Mouse (Mus musculus): ENCODE measurements around the gene Srm. TPM values are rescaled to one million over a fixed set of nuclear protein-coding genes. Genes with fewer than 3 reads are reported as not detected.
A peak's percentile ranks its signal among the peaks of the same experiment; 100 is the strongest.

Srm gene
- polyA plus RNA-seq, 1 experiment from 2014 or later, result 168 TPM

DNA sequence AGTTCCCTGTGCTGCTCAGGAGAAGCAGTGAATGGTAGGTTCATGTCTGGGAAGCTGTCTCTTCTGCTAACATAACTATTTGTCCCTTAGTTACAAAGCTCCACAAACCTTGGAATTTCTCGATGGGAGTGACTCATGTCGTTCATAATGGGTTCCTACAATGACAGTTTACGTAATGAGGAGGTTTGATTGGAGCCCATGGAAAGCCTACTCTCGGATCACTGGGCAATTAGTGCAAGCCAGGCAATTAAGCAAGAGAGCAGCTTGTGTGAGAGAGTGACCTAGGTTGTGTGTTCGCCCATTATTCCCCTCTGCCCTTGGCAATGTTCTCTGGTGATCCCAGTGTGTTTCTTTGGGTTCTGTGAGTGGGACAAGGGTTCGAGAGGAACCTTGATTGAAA, 4.6 kb downstream of the Srm start:
- WGBS, result 24% methylated on average over 6 of the region's 6 CpGs
- no peak overlapping the region for H3K27ac ChIP-seq (ENCODE audit: low read depth, low read length)
- DNase-seq (ENCODE audit: low spot score) (peak; percentile 43), ATAC-seq (no peak)
- H3K4me3 ChIP-seq (ENCODE audit: low read depth, low read length), result no peak overlapping the region
- no peaks in the 10 kb centered on the region for H3K27me3 ChIP-seq (replicated peaks; ENCODE audit: control insufficient read depth, insufficient read depth, low read length)
- peaks cover 6% of the 10 kb centered on the region for H3K4me1 ChIP-seq (ENCODE audit: control insufficient read depth, insufficient read depth, low read length)
- no peak overlapping the region for H3K9ac ChIP-seq (ENCODE audit: low read length)
- peaks cover 42% of the 10 kb centered on the region for H3K36me3 ChIP-seq (ENCODE audit: control insufficient read depth, insufficient read depth, low read length)
- H3K9me3 ChIP-seq (replicated peaks; ENCODE audit: control insufficient read depth, low read length), result no peaks in the 10 kb centered on the region
- no peak overlapping the region for H3K4me2 ChIP-seq (ENCODE audit: low read length)

DNA sequence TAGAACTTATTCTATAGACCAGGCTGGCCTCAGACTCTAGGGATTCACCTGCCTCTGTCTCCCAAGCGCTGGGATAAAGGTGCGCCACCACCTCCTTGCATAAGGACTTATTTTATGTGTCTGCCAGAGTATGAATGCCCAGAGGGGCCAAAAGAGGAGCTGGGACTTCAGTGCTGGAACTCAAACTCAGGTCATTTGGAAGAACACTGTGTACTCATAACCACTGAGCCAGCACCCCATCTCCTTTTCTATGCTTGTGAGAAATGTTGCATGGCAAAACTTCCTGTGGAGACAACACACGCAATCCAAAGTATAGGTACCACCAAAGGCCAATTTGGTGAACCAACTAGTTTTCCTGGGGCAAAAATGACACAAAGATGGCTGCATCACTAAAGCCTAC, 5.4 kb downstream of the Srm start:
- no peaks in the 10 kb centered on the region for H3K9me3 ChIP-seq (replicated peaks; ENCODE audit: control insufficient read depth, low read length)
- H3K27ac ChIP-seq (ENCODE audit: low read depth, low read length), result no peak overlapping the region
- H3K27me3 ChIP-seq (replicated peaks; ENCODE audit: control insufficient read depth, insufficient read depth, low read length), result no peaks in the 10 kb centered on the region
- H3K4me1 ChIP-seq (ENCODE audit: control insufficient read depth, insufficient read depth, low read length), result peaks cover 6% of the 10 kb centered on the region
- no peak overlapping the region for H3K4me3 ChIP-seq (ENCODE audit: low read depth, low read length)
- ATAC-seq (no peak), DNase-seq (ENCODE audit: low spot score) (no peak)
- no peak overlapping the region for H3K9ac ChIP-seq (ENCODE audit: low read length)
- WGBS, result 99% methylated on average over 3 of the region's 3 CpGs
- peaks cover 42% of the 10 kb centered on the region for H3K36me3 ChIP-seq (ENCODE audit: control insufficient read depth, insufficient read depth, low read length)
- no peak overlapping the region for H3K4me2 ChIP-seq (ENCODE audit: low read length)

DNA sequence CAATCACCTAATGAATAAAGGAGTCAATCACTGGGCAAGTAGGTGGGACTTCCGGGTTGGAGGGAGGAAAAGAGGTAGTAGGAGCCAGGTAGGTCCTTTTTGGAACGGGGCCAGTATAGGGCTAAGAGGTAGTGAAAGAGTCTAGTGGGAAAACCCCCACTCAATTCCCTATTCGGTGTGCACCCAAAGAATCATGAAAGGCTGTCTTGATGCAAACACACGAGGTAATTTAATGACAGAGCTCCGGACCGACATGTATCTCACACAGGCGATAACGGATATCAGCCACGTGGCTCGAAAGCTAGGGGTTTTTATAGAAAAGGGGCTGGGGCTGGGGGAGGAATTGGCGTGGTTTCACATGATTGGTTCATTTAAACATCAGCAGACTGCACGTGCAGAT, 7.5 kb downstream of the Srm start:
- Histone ChIP-seq H3K9me3 (replicated peaks; ENCODE audit: control insufficient read depth, low read length) (no peaks in the 10 kb centered on the region), H3K36me3 (ENCODE audit: control insufficient read depth, insufficient read depth, low read length) (peaks cover 35% of the 10 kb centered on the region)

DNA sequence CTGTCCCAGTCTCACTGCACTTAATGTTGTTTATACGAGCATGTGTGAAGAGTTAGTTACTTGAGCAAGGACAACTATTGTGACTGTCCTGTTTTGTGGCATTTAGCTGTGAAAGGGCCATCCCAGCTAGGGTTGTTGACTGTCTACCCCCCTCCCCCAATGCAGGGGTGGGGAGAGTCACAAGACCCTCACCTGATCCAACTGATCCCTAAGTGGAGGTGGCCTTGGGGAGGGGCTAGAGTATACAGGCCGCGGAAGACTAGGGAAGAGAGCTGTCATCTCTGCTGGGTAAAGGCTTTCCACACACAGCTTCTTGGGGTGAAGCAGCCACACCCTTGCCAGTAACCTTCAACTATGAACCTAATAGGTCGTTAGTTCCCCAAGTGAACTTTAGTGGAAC, 9.0 kb downstream of the Srm start:
- no peak overlapping the region for H3K27ac ChIP-seq (ENCODE audit: low read depth, low read length)
- peaks cover 20% of the 10 kb centered on the region for H3K36me3 ChIP-seq (ENCODE audit: control insufficient read depth, insufficient read depth, low read length)
- no peak for DNase-seq (ENCODE audit: low spot score)
- H3K4me3 ChIP-seq (ENCODE audit: low read depth, low read length), result no peak overlapping the region
- no peak for ATAC-seq
- no peaks in the 10 kb centered on the region for H3K9me3 ChIP-seq (replicated peaks; ENCODE audit: control insufficient read depth, low read length)
- no peaks in the 10 kb centered on the region for H3K4me1 ChIP-seq (ENCODE audit: control insufficient read depth, insufficient read depth, low read length)
- 94% methylated on average over 4 of the region's 4 CpGs for WGBS
- no peak overlapping the region for H3K9ac ChIP-seq (ENCODE audit: low read length)
- H3K4me2 ChIP-seq (ENCODE audit: low read length), result no peak overlapping the region
- no peaks in the 10 kb centered on the region for H3K27me3 ChIP-seq (replicated peaks; ENCODE audit: control insufficient read depth, insufficient read depth, low read length)

More for the DNA sequence above, 7.5 kb downstream of the Srm start:
- WGBS, result 95% methylated on average over 12 of the region's 12 CpGs
- no peak overlapping the region for H3K9ac ChIP-seq (ENCODE audit: low read length)
- no peak overlapping the region for H3K27ac ChIP-seq (ENCODE audit: low read depth, low read length)
- no peak overlapping the region for H3K4me2 ChIP-seq (ENCODE audit: low read length)
- no peak for ATAC-seq
- DNase-seq (ENCODE audit: low spot score), result no peak
- no peaks in the 10 kb centered on the region for H3K4me1 ChIP-seq (ENCODE audit: control insufficient read depth, insufficient read depth, low read length)
- H3K4me3 ChIP-seq (ENCODE audit: low read depth, low read length), result no peak overlapping the region
- H3K27me3 ChIP-seq (replicated peaks; ENCODE audit: control insufficient read depth, insufficient read depth, low read length), result no peaks in the 10 kb centered on the region

DNA sequence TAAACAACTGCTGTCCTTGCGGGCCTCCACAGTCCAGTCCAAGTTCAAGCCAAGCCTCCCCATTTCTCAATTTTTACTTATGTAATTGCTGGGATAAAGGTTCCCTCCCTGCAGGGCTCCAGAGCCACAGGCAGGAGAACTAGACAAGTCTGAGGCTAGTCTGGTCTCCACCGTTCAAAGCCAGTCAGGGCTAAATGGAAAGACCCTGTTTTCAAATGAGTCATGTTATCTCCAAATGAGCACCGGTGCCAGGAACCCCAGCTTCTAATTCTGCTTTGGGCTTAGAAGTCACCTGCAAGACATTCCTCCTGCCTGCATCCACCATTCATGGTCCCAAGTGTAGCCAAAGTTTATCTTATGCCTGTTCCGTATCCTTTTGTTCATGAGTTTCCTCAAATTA, 10.6 kb downstream of the Srm start:
- Histone ChIP-seq H3K27ac (ENCODE audit: low read depth, low read length) (no peak overlapping the region), H3K4me3 (ENCODE audit: low read depth, low read length) (no peak overlapping the region), H3K9me3 (replicated peaks; ENCODE audit: control insufficient read depth, low read length) (no peaks in the 10 kb centered on the region), H3K9ac (ENCODE audit: low read length) (no peak overlapping the region), H3K36me3 (ENCODE audit: control insufficient read depth, insufficient read depth, low read length) (peaks cover 5% of the 10 kb centered on the region), H3K27me3 (replicated peaks; ENCODE audit: control insufficient read depth, insufficient read depth, low read length) (no peaks in the 10 kb centered on the region), H3K4me2 (ENCODE audit: low read length) (no peak overlapping the region), H3K4me1 (ENCODE audit: control insufficient read depth, insufficient read depth, low read length) (no peaks in the 10 kb centered on the region)
- WGBS, result 87% methylated on average over 4 of the region's 4 CpGs
- no peak for DNase-seq (ENCODE audit: low spot score)
- no peak for ATAC-seq

DNA sequence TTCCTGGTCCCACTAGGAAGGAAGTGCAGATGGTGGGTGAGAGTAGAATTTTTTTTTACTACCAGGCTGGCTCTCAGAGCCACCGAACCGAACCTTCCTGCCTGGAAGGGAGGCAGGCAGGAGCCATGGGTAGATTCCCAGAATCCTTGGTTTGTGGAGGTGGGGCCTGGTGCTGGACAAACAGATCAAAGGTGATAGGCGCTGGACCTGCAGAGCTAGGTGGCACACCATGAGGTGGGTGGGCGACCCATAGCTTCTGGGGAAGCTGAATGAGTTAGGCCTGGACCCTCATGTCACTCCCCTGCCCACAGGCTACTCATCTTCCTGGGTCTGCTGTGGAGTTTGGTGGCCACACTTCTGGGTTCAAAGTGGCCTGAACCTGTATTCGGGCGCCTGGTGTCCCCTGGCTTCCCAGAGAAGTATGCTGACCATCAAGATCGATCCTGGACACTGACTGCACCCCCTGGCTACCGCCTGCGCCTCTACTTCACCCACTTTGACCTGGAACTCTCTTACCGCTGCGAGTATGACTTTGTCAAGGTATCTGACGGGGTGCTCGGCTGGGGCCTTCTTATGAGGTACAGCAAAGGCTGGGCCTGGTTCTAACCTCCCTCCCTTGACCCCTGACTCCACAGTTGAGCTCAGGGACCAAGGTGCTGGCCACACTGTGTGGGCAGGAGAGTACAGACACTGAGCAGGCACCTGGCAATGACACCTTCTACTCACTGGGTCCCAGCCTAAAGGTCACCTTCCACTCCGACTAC, 11.2 kb downstream of the Srm start, which contains the start of gene Masp2:
TSS of gene Masp2 (plus strand) at position 198 of the 764 bp plus-strand sequence.
- no peak for DNase-seq (ENCODE audit: low spot score)
- no peaks in the 10 kb centered on the region for H3K27me3 ChIP-seq (replicated peaks; ENCODE audit: control insufficient read depth, insufficient read depth, low read length)
- no peaks in the 10 kb centered on the region for H3K9me3 ChIP-seq (replicated peaks; ENCODE audit: control insufficient read depth, low read length)
- 90% methylated on average over 14 of the region's 14 CpGs for WGBS
- no peak within 1 kb of the TSS for H3K27ac ChIP-seq (ENCODE audit: low read depth, low read length)
- H3K4me3 ChIP-seq (ENCODE audit: low read depth, low read length), result no peak within 1 kb of the TSS
- no peak within 1 kb of the TSS for H3K4me2 ChIP-seq (ENCODE audit: low read length)
- H3K36me3 ChIP-seq (ENCODE audit: control insufficient read depth, insufficient read depth, low read length), result 0 out of 2 replicates have a peak, but pooled peaks cover 8% of the 10 kb centered on the region
- H3K4me1 ChIP-seq (ENCODE audit: control insufficient read depth, insufficient read depth, low read length), result no peaks in the 10 kb centered on the region
- H3K9ac ChIP-seq (ENCODE audit: low read length), result no peak within 1 kb of the TSS
- ATAC-seq, result no peak

DNA sequence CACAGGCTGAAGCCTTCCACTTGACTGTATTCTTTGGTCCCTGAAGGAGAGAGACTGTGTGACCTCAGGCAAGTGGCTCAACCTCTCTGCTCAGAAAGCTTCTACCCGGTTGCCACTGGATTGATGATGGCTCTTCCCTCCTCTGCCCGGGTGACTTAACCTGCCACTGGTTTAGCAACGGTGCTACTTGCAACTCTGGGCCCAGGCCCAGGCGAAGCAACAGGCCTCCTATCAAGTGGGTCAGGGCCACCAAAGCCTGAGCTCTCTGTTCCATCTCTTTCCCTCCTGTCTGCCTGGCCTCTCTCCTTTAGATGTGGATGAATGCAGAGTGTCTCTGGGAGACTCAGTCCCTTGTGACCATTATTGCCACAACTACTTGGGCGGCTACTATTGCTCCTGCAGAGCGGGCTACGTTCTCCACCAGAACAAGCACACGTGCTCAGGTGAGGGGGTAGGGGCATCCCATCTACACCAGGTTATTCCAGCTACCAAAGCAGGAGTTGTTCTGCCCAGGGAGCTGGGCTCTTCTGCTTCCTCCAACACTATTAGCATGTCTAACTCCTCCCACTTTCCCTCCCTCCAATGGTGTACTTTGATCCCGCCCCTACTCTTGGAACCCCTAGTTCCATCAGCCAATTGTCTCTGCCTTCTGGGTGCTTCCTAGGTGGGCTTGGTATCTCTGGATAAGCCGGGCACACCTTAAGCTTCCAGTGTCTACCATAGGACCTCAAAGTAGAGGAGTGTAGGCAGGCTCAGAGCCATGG, 12.3 kb downstream of the Srm start:
- WGBS, result 76% methylated on average over 10 of the region's 10 CpGs
- H3K4me2 ChIP-seq (ENCODE audit: low read length), result no peak overlapping the region
- no peaks in the 10 kb centered on the region for H3K9me3 ChIP-seq (replicated peaks; ENCODE audit: control insufficient read depth, low read length)
- no peak for ATAC-seq
- H3K27ac ChIP-seq (ENCODE audit: low read depth, low read length), result no peak overlapping the region
- no peaks in the 10 kb centered on the region for H3K27me3 ChIP-seq (replicated peaks; ENCODE audit: control insufficient read depth, insufficient read depth, low read length)
- H3K36me3 ChIP-seq (ENCODE audit: control insufficient read depth, insufficient read depth, low read length), result 0 out of 2 replicates have a peak, but pooled peaks cover 8% of the 10 kb centered on the region
- no peaks in the 10 kb centered on the region for H3K4me1 ChIP-seq (ENCODE audit: control insufficient read depth, insufficient read depth, low read length)
- H3K9ac ChIP-seq (ENCODE audit: low read length), result no peak overlapping the region
- no peak overlapping the region for H3K4me3 ChIP-seq (ENCODE audit: low read depth, low read length)
- no peak for DNase-seq (ENCODE audit: low spot score)

DNA sequence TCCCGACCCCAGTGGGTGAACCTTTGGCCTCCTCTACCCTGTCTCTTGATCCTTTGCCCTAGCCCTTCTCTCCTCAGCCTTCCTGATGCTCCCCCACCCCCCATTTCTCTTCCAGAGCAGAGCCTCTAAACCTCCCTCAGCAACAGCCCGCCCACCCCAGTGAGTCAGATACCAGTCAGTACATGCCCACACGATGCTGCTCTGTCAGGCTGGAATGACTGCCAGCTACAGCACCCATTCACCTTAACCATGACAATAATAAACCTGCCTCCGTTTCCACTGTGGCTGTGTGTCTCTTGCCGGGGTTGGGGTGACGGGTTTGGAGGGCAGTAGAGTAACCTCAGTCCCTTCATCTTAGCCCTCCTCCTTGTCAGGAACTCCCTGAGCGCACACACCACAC, 12.8 kb downstream of the Srm start:
- Histone ChIP-seq H3K27me3 (replicated peaks; ENCODE audit: control insufficient read depth, insufficient read depth, low read length) (no peaks in the 10 kb centered on the region), H3K27ac (ENCODE audit: low read depth, low read length) (no peak overlapping the region), H3K9me3 (replicated peaks; ENCODE audit: control insufficient read depth, low read length) (no peaks in the 10 kb centered on the region), H3K4me1 (ENCODE audit: control insufficient read depth, insufficient read depth, low read length) (no peaks in the 10 kb centered on the region), H3K4me3 (ENCODE audit: low read depth, low read length) (no peak overlapping the region), H3K9ac (ENCODE audit: low read length) (no peak overlapping the region), H3K4me2 (ENCODE audit: low read length) (no peak overlapping the region), H3K36me3 (ENCODE audit: control insufficient read depth, insufficient read depth, low read length) (0 out of 2 replicates have a peak, but pooled peaks cover 3% of the 10 kb centered on the region)
- ATAC-seq (no peak), DNase-seq (ENCODE audit: low spot score) (no peak)
- 80% methylated on average over 7 of the region's 7 CpGs for WGBS
